Mouse (Mus musculus) kidney, embryonic 15.5 days (tissue): Measurements from ENCODE around the gene Olfr1110. TPM values are rescaled to one million over a fixed set of nuclear protein-coding genes. Genes with fewer than 3 reads are reported as not detected.
"Not testable (repeated sequence)": the region's sequence is repeated elsewhere in the genome, so short reads cannot be mapped to it uniquely, and the experiment has no call there.

Experiments
- ATAC-seq: fragments of 200-750 bp; cut with Nextera tagmentation; replicated peaks from 2 replicates; pipeline ENCODE4 v1.8.0; 2017; ENCODE audit warnings: moderate TSS enrichment; ENCODE audit not compliant: low FRiP score
- H3K27ac ChIP-seq: fragments of 300-500 bp; sonication (generic); 2 replicates; pipeline ENCODE4 v1.5.1; 2015; ENCODE audit warnings: mild to moderate bottlenecking, inconsistent platforms
- H3K27me3 ChIP-seq: fragments of 300-500 bp; sonication (generic); 2 replicates; pipeline ENCODE4 v1.6.1; 2015; ENCODE audit warnings: inconsistent platforms
- H3K36me3 ChIP-seq: fragments of 300-500 bp; sonication (generic); 2 replicates; pipeline ENCODE4 v1.6.1; 2015; ENCODE audit warnings: inconsistent platforms
- H3K4me1 ChIP-seq: fragments of 300-500 bp; sonication (generic); 2 replicates; pipeline ENCODE4 v1.6.1; 2015; ENCODE audit warnings: inconsistent platforms
- H3K4me2 ChIP-seq: fragments of 300-500 bp; sonication (generic); 2 replicates; pipeline ENCODE4 v1.6.1; 2015; ENCODE audit warnings: moderate library complexity, mild to moderate bottlenecking, inconsistent platforms
- H3K4me3 ChIP-seq: fragments of 300-500 bp; sonication (generic); replicated peaks from 2 replicates; pipeline ENCODE4 v1.5.1; 2015; ENCODE audit warnings: mild to moderate bottlenecking, inconsistent platforms
- H3K9ac ChIP-seq: fragments of 300-500 bp; sonication (generic); 2 replicates; pipeline ENCODE4 v1.6.1; 2015; ENCODE audit warnings: mild to moderate bottlenecking, inconsistent platforms
- H3K9me3 ChIP-seq: fragments of 300-500 bp; sonication (generic); replicated peaks from 2 replicates; pipeline ENCODE4 v1.6.1; 2016; ENCODE audit warnings: inconsistent platforms
- WGBS: fragments of 180-500 bp; shearing (Covaris S2); methylation state at CpG from one replicate; pipeline ENCODE4 v1.1.7; 2015; ENCODE audit warnings: mixed read lengths; 5-methylcytosine and 5-hydroxymethylcytosine counted together
- polyA plus RNA-seq: library from polyadenylated mRNA; unstranded; fragments of >200 nt; fragmentation: Nextera tagmentation; extraction: Ambion mirVana; gene quantifications from 2 replicates; pipeline ENCODE4 v1.2.1, GENCODE M21; 2015

The Olfr1110 gene
- not detected in 2 replicates for polyA plus RNA-seq

DNA sequence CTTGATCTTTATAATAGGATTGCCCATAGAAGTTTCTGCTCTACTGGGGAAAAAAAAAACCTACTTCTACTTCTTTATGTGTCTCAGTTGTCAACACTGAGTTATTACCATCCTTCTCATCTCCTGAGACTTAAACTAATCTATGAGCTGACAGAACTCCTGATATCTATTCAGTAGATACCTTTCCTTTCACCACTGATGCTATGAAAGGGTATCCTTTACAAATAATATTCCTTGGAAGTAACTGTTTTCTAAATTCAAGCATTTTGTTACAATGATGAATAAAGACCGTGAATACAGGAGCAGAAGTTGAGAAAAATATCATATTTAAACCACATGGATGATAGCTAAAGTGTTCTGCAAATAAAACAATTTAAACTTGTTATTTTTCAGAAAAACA lies at the start of gene Olfr1110:
Olfr1110 (minus strand) TSS at position 101 of the 400 bp plus-strand sequence.
- Histone ChIP-seq H3K27ac (no peak within 1 kb of the TSS), H3K4me3 (no peak within 1 kb of the TSS), H3K9me3 (no peaks in the 10 kb centered on the region), H3K36me3 (no peaks in the 10 kb centered on the region), H3K4me2 (no peak within 1 kb of the TSS), H3K9ac (no peak within 1 kb of the TSS), H3K27me3 (no peaks in the 10 kb centered on the region), H3K4me1 (no peaks in the 10 kb centered on the region)
- no peak for ATAC-seq
- WGBS: 80% methylated on average over 1 of the region's 1 CpGs

GRCm38 (mm10) chr2:87187498-87187897 lies 47.4 kb upstream of the Olfr1110 start, which contains the start of gene Olfr1112:
TSS of gene Olfr1112 (plus strand) at chr2:87187798.
- Histone ChIP-seq H3K4me2 (no peak within 1 kb of the TSS), H3K9me3 (no peaks in the 10 kb centered on the region), H3K9ac (no peak within 1 kb of the TSS), H3K4me3 (no peak within 1 kb of the TSS), H3K36me3 (no peaks in the 10 kb centered on the region), H3K27me3 (no peaks in the 10 kb centered on the region), H3K27ac (no peak within 1 kb of the TSS), H3K4me1 (no peaks in the 10 kb centered on the region)
- no peak for ATAC-seq
- WGBS: 89% methylated on average over 1 of the region's 1 CpGs

DNA sequence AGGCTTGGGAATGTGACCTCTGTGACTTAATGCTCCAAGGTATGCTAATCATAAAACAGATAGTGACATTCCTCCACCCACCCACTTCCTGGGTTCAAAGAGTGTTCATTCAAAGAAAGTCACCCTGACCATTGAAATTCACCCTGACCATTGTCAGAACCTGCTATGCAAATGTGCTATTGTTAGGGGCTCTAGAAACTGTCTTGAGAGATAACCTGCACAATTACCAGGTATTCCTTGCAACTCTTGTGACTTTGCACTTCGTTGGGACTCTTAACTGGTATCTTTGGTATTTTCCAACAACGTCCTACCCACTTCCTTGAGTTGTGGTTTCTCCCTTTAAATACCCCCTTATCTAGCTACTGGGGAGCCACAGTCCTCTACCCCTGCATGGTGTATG lies 27.6 kb upstream of the Olfr1110 start:
- 83% methylated on average over 2 of the region's 2 CpGs for WGBS
- not testable (repeated sequence) for ATAC-seq, H3K27ac ChIP-seq, H3K36me3 ChIP-seq, H3K9ac ChIP-seq, H3K4me3 ChIP-seq, H3K4me1 ChIP-seq, H3K27me3 ChIP-seq, H3K4me2 ChIP-seq, H3K9me3 ChIP-seq

- Histone ChIP-seq H3K9me3 (no peaks in the 10 kb centered on the region), H3K27me3 (no peaks in the 10 kb centered on the region), H3K27ac (no peak within 1 kb of the TSS), H3K4me1 (no peaks in the 10 kb centered on the region), H3K36me3 (no peaks in the 10 kb centered on the region), H3K4me2 (no peak within 1 kb of the TSS), H3K4me3 (no peak within 1 kb of the TSS), H3K9ac (no peak within 1 kb of the TSS)
- no peak for ATAC-seq
Measured at GRCm38 (mm10) chr2:87152524-87152923, 12.4 kb upstream of the Olfr1110 start, which contains the start of gene Olfr1111. TSS of gene Olfr1111 (minus strand) at chr2:87152624.

- Histone ChIP-seq H3K9me3 (no peaks in the 10 kb centered on the region), H3K4me1 (no peaks in the 10 kb centered on the region), H3K4me3 (no peak within 1 kb of the TSS), H3K9ac (no peak within 1 kb of the TSS), H3K36me3 (no peaks in the 10 kb centered on the region), H3K27me3 (no peaks in the 10 kb centered on the region), H3K27ac (no peak within 1 kb of the TSS), H3K4me2 (no peak within 1 kb of the TSS)
- no peak for ATAC-seq
Measured at GRCm38 (mm10) chr2:87114467-87114866, 25.6 kb downstream of the Olfr1110 start, which contains the start of gene Olfr259. TSS of gene Olfr259 (minus strand) at chr2:87114567.

DNA sequence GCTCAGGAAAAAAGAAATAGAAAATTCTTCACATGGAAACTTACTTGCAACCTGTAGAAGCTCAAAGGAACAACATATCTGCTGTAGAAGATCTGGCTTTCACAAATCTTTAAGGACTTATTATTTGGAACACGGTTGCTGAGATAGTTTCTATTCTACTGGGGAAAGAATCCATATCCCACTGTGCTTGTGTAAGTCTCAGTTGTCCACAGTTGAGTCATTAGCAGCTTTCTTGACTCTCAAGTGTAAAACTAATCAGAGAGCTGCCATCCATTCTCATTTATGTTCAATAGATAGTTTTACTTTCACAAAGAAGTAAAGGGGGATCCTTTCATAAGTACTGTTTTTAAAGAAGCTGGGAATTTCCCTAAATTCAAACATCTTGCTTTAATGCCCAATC lies 44.2 kb downstream of the Olfr1110 start, which contains the start of gene Olfr1109:
Olfr1109 (minus strand) TSS at position 101 of the 400 bp plus-strand sequence.
- H3K4me3 ChIP-seq: no peak within 1 kb of the TSS
- H3K9me3 ChIP-seq: no peaks in the 10 kb centered on the region
- H3K9ac ChIP-seq: no peak within 1 kb of the TSS
- no peak within 1 kb of the TSS for H3K4me2 ChIP-seq
- no peaks in the 10 kb centered on the region for H3K4me1 ChIP-seq
- 78% methylated on average over 1 of the region's 1 CpGs for WGBS
- no peak for ATAC-seq
- no peaks in the 10 kb centered on the region for H3K36me3 ChIP-seq
- H3K27ac ChIP-seq: no peak within 1 kb of the TSS
- H3K27me3 ChIP-seq: no peaks in the 10 kb centered on the region

Other genes starting within 250 kb of the Olfr1110 start
- gene Olfr1097, start 248.1 kb downstream of the Olfr1110 start, polyA plus RNA-seq: not detected in 2 replicates
- gene Olfr1098, start 215.8 kb downstream of the Olfr1110 start, polyA plus RNA-seq: not detected in 2 replicates
- not detected in 2 replicates for gene Olfr1099, start 179.6 kb downstream of the Olfr1110 start, polyA plus RNA-seq
- gene Olfr1100, start 160.3 kb downstream of the Olfr1110 start, polyA plus RNA-seq: not detected in 2 replicates
- gene Olfr1101, start 149.1 kb downstream of the Olfr1110 start, polyA plus RNA-seq: not detected in 2 replicates
- gene Olfr1102, start 141.9 kb downstream of the Olfr1110 start, polyA plus RNA-seq: not detected in 2 replicates
- not detected in 2 replicates for gene Olfr1104, start 113.2 kb downstream of the Olfr1110 start, polyA plus RNA-seq
- gene Olfr1105, start 103.8 kb downstream of the Olfr1110 start, polyA plus RNA-seq: not detected in 2 replicates
- not detected in 2 replicates for gene Olfr1106, start 88.0 kb downstream of the Olfr1110 start, polyA plus RNA-seq
- not detected in 2 replicates for gene Olfr1107, start 64.5 kb downstream of the Olfr1110 start, polyA plus RNA-seq
- not detected in 2 replicates for gene Olfr1109, start 44.3 kb downstream of the Olfr1110 start, polyA plus RNA-seq
- gene Olfr259, start 25.7 kb downstream of the Olfr1110 start, polyA plus RNA-seq: not detected in 2 replicates
- gene Olfr1111, start 12.3 kb upstream of the Olfr1110 start, polyA plus RNA-seq: not detected in 2 replicates
- not detected in 2 replicates for gene Olfr1112, start 47.5 kb upstream of the Olfr1110 start, polyA plus RNA-seq
- gene Olfr1113, start 68.7 kb upstream of the Olfr1110 start, polyA plus RNA-seq: not detected in 2 replicates
- gene Olfr1115, start 107.7 kb upstream of the Olfr1110 start, polyA plus RNA-seq: not detected in 2 replicates
- gene Olfr1116, start 127.2 kb upstream of the Olfr1110 start, polyA plus RNA-seq: not detected in 2 replicates
- gene Olfr1118, start 167.3 kb upstream of the Olfr1110 start, polyA plus RNA-seq: not detected in 2 replicates
- gene Olfr1120, start 214.5 kb upstream of the Olfr1110 start, polyA plus RNA-seq: not detected in 2 replicates
- not detected in 2 replicates for gene Olfr1121, start 229.6 kb upstream of the Olfr1110 start, polyA plus RNA-seq
- gene Olfr1122, start 245.5 kb upstream of the Olfr1110 start, polyA plus RNA-seq: not detected in 2 replicates